Mouse (Mus musculus) embryo, embryonic 11 days (tissue): ENCODE results near the gene Map7.

ENCODE experiments used
- DNase-seq: peaks from one replicate; pipeline ENCODE4 v3.0.0-alpha.2; 2015

Map7 gene

DNA sequence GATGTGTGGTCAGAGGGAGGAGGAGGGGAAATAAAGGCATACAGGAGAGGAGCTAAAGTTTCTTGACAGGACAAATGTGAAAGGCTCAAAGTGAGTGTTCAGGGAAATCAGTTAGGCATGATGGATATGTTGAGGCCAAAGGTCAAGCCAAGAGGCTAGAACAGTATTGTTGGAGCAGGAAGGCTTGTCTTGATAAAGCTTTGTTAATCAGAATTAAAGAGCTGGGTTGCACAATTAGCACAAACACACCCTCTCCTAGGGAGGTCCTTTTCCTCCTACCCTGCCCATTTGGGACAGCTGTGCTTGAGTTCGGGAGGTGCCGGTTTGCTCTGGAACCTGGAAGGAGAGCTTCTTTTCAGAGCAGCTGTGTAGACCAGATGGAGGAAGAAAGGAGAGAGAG is 5.2 kb downstream of the Map7 start:
- no peak for DNase-seq

DNA sequence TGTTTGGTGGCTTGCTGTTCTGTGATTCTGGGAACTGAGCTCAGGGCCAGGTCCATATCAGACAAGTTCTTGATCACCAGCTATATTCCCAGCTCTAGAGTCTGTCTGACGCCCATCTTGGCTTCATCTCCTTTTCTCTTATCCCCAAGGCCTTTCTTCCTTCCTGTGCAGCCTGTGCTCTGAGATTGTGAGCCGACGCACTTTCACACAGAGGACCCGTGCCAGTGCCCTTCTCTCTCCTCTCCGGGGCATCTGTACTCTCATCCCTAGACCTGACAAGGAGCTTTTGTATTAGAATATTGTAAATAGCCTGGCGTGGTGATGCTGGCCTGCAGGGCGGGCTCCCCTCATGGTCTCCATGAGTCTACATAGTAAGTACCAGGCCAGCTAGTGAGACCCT is 7.1 kb downstream of the Map7 start:
- no peak for DNase-seq

DNA sequence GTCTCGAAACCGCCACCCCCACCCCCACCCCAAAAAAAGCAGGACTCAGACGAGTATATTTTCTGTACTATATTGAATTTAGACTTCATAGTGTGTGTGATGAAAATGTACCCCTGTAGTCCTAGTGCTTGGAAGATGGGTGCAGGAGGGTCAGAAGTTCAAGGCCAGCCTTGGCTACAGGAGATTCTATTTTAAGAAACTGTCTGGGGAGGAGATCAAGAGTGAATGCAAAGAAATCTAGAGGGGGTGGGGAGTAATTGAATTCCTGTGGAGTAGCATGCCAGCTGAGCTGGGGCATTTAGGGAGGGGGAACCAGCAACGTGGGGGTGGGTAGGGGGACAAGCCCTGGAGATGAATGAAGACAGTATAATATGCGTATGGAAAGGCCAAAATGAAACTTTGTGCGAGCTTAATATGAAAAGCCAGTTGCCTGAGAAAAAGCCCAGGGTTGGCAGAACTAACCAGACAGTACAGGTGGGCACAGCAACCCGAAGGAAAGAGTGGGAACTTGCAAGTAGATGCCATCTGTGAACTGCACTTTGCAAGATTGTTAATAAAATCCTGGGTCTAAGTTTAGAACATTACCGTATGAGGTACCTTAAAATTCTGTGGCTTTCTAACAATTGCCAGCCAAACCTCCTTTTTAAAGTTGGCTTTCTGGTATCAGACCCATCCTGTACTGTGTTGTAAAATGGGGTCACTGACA is 8.9 kb downstream of the Map7 start:
- no peak for DNase-seq

- DNase-seq = no peak
Observed at GRCm38 (mm10) chr10:20158756-20159155, 10.5 kb downstream of the Map7 start.

- DNase-seq = no peak
Observed at GRCm38 (mm10) chr10:20159308-20159707, 11.0 kb downstream of the Map7 start.

DNA sequence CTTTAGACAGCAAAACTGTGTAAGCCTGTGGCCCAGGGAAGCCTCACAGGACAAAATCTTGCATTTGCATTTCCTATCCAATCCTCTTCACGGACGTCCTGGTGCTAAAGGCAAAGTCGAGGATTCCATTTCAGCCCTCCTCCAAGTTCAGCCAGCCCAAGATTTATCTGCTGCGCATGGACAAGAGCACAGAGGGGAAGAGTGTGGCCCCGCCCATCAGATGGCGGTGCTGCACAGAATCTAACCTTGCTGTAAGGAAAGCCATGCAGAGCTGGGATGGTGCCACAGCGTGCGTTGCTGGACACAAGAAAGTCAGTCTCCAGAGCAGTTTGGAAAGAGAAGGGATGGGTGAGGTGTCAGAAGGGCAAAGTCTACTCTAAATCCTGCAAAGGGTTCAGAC is 12.6 kb downstream of the Map7 start:
- no peak for DNase-seq

- no peak for DNase-seq
Observed at GRCm38 (mm10) chr10:20164810-20165209, 16.5 kb downstream of the Map7 start.

DNA sequence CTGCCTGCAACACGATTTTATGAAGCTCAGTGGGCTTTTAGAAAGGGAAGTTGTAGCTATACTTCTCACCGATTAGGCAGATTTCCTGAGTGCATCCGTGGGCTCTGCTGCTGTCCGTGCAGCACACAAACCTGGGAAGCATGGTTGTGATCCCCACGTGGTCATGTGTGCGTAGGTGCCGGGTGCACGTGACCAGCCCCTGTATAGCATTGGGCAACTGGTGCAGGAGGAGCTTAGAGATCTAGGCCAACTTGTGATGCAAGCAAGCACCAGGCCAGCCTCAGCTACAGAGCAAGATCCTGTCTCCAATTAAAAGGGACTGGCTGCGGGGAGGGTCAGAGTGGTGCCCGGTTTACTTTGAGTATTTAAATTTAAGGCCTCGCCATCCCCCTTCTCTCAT is 18.5 kb downstream of the Map7 start:
- no peak for DNase-seq

DNA sequence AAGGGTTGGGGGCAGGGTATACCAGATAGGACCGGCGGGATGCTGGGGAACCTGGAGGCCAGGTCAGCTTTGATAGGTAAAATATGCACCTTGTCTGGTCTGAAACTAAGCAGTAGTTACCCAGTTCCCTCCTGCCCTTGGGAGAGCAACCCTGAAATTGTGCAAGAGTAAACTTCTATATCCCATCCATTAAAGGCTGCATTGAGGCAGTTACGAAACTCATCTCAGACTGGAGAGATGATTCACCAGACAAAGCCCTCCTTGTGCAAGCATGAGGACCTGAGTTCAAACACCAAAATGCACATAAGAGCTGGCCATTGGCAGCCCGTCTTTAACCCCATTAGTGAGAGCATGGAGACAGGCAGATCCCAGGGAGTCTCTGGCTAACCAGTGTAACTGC is 19.2 kb downstream of the Map7 start:
- no peak for DNase-seq

- DNase-seq = no peak
Observed at GRCm38 (mm10) chr10:20169182-20169674, 21.0 kb downstream of the Map7 start.

- no peak for DNase-seq
Observed at GRCm38 (mm10) chr10:20169927-20170604, 21.8 kb downstream of the Map7 start.

DNA sequence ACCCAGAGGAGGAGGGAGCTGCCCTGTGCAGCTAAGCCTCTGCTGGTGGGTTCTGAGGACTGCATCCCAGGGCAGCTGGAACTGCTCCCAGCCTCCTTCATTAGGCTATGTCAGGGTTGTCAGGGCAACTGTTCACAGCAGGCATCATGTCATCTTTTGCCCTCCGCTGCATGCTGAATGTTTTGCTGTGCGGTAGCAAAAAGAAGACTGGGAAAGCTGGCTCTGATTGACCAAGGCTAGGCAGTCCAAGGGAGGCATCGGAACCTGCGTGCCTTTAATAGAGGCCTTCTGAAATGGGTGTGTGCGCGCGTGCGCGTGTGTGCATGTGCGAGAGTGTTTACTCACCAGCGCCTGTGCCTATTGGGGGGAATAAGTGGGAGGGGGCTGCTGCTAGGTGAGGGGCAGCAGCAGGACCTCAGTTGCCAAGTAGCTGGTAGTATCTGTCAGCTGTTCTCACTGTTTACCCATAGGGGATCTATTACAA is 22.4 kb downstream of the Map7 start:
- DNase-seq = peak; percentile 89

GRCm38 (mm10) chr10:20171209-20171608 is 22.9 kb downstream of the Map7 start:
- no peak for DNase-seq

- no peak for DNase-seq
Observed at GRCm38 (mm10) chr10:20171756-20172155, 23.5 kb downstream of the Map7 start.

DNA sequence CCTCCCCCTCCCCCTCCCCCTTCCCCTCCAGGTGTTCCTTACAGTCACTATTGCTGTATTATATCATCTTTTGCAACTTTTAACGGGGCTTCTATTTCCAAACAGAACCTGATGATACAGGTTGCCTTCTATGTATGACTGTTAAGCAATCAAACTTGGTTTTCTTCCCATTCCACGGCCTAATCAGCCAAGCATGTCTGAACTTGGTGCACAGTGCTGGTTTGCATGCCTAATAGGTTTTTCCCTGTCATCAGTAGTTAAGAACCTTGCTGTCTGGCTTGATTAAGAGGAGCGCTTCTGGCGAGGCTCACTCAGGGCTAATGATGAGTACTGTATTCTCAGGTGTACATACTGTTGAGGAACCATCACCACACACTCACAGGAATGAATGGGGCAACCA is 25.5 kb downstream of the Map7 start:
- no peak for DNase-seq

- DNase-seq = no peak
Observed at GRCm38 (mm10) chr10:20176054-20176453, 27.8 kb downstream of the Map7 start.

DNA sequence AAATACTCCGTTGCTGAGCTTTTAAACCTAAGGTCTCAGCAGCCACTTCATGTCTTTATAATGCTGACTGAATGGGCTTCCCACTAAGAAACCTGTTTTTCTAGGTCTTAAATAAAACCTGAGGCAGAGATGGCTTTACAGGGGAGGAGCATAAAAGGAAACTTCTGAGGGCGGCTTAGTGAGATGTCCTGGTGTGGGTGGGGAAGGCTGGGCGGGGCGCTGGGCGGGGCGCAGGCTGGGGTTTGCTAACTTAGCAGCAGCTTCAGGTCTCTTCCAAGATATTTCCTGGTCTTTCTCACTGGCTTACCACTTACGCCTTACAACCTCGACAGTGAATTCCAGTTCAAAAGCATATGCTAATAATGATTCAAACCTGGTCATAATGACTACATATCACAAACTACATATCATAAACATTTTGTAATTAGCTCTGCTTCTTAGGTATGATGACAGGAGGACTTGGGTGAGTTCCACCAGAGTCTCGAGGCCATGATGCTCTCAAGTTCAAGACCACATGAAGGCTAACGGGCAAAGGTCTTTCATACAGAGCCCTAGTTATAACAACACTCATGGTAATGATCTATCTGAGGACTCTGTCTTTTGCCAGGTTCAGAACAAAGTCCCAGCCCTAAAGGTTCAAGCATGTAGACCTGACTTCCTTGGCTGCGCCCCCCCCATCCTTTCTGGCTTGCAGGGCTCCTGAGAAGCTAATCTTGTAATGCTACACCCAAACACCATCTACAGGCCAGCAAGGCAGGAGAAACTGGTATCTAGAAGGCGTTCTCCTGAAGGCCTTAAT is 30.7 kb downstream of the Map7 start:
- DNase-seq = peak; percentile 18

- DNase-seq = no peak
Observed at GRCm38 (mm10) chr10:20181198-20181597, 32.9 kb downstream of the Map7 start.

GRCm38 (mm10) chr10:20181680-20182399 is 33.6 kb downstream of the Map7 start:
- peak; percentile 16 for DNase-seq

DNA sequence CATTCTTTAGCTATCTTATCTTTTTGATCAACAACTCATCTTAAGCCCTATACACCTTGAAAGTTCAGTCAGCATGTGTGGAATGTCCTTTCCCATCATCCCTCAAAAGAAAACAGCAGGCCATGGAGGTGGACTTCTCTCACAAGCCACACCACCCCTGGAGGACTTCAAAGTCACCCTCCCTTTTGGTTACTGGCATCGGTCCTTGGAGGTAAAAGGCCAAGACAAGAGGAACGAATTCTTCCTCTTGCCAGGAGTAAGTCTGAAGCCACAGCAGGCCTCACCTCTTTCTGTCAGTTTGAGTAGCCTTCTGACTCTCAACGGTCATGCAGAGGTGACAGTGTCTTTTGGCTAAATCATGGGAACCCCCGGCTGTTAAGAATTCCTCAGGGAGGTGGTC is 36.1 kb downstream of the Map7 start:
- DNase-seq = no peak

DNA sequence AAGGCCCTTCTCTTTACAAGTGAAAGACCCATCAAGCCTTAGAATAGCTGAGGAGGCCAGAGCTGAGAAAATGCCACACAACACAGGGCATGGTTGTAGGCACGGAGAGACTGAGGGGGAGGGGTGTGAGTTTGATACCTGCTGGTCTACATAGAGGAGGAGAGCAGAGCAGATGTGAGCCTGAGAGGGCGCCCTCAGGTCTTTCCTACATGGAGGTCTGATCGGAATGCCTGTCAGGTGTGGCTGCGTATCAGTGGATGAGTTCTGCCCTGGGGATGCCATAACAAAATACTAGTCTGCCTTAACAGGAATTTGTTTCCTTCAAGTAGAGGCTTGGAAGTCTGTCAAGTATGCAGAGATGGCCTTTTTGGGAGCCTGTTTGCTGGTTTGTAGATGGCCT is 37.0 kb downstream of the Map7 start:
- DNase-seq = no peak

- no peak for DNase-seq
Observed at GRCm38 (mm10) chr10:20185806-20186205, 37.5 kb downstream of the Map7 start.

GRCm38 (mm10) chr10:20186800-20187273 is 38.6 kb downstream of the Map7 start:
- DNase-seq = no peak
